Mouse (Mus musculus): ENCODE data around the gene Sema4d.

DNA sequence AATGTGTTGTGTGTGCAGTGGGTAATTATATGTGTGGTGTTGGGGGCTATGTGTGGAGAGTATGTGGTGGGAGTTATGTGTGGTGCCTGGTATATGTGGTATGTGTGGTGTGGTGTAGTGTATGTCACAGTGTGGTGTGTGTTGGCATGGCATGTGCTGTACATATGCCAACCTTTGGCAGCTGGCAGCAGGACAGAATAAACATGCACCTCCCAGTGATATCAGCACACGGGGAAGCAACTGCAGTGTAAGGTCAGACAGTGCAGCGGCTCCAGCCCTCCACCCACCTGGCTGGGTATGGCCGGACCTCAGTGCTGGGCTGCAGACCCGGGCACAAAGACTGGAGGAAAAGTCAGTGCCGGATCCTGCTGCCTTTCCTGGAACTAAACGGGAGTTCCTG, 96.1 kb downstream of the Sema4d start:
- TF ChIP-seq POLR2A (IDR thresholded peaks at IDR 0.05; ENCODE audit: insufficient read depth, low read depth, low read length) (no peak), CTCF (IDR thresholded peaks at IDR 0.05) (no peak), EP300 (IDR thresholded peaks at IDR 0.05; ENCODE audit: insufficient read depth, low read depth, low read length) (no peak)

Measured in heart, adult 2 months (tissue).